Mouse (Mus musculus) neural tube, embryonic 13.5 days (tissue): ENCODE measurements at regions not wholly inside any gene's neighbourhood (a gene's known extent, or its start where the extent isn't known, plus 50 kb on each side); places are given as distances from the start of the nearest gene placed in this dataset.
"Not testable (repeated sequence)": the region's sequence is repeated elsewhere in the genome, so short reads cannot be mapped to it uniquely, and the experiment has no call there.

Experiments used
- ATAC-seq: fragments of 200-750 bp; cut with Nextera tagmentation; 2 replicates; pipeline ENCODE4 v1.8.0; 2017; ENCODE audit warnings: low read depth, mild to moderate bottlenecking, moderate TSS enrichment, moderate library complexity
- H3K27ac ChIP-seq: fragments of 300-500 bp; sonication (generic); replicated peaks from 2 replicates; pipeline ENCODE4 v1.5.1; 2015; ENCODE audit warnings: moderate library complexity, mild to moderate bottlenecking, inconsistent platforms
- H3K27me3 ChIP-seq: fragments of 300-500 bp; sonication (generic); 2 replicates; pipeline ENCODE4 v1.6.1; 2015; ENCODE audit warnings: mild to moderate bottlenecking, inconsistent platforms
- H3K36me3 ChIP-seq: fragments of 300-500 bp; sonication (generic); 2 replicates; pipeline ENCODE4 v1.6.1; 2015; ENCODE audit warnings: mild to moderate bottlenecking, inconsistent platforms
- H3K4me1 ChIP-seq: fragments of 300-500 bp; sonication (generic); replicated peaks from 2 replicates; pipeline ENCODE4 v1.6.1; 2015; ENCODE audit warnings: inconsistent platforms
- H3K4me2 ChIP-seq: fragments of 300-500 bp; sonication (generic); 2 replicates; pipeline ENCODE4 v1.6.1; 2015; ENCODE audit warnings: inconsistent platforms, mild to moderate bottlenecking, moderate library complexity
- H3K4me3 ChIP-seq: fragments of 300-500 bp; sonication (generic); 2 replicates; pipeline ENCODE4 v1.5.1; 2015; ENCODE audit warnings: mild to moderate bottlenecking, inconsistent platforms
- H3K9ac ChIP-seq: fragments of 300-500 bp; sonication (generic); 2 replicates; pipeline ENCODE4 v1.6.1; 2015; ENCODE audit warnings: moderate library complexity, mild to moderate bottlenecking, inconsistent platforms
- H3K9me3 ChIP-seq: fragments of 300-500 bp; sonication (generic); 2 replicates; pipeline ENCODE4 v1.6.1; 2016; ENCODE audit warnings: inconsistent platforms
- WGBS: fragments of 180-500 bp; shearing (Covaris S2); methylation state at CpG from one replicate; pipeline ENCODE4 v1.1.7; 2015; 5-methylcytosine and 5-hydroxymethylcytosine counted together

DNA sequence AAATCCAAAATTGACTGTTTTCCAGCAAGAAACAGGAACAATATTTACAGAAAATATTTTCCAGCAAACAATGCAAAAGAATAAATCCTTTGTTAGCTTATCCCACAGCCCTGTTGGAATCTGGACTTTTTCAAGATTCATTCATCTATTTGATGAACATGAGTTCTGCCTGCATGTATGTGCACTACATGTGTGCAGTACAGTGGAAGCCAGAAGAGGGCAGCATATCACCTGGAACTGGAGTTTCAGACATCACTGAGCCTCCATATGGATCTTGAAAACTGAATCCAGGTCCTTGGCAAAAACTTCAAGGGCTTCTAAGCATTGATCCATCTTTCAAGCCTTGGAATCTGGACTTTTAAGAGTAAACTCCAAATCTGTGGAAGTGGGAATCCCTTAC lies 286.9 kb upstream of the Irx1 start:
- no peak for ATAC-seq
- H3K4me1 ChIP-seq = no peaks in the 10 kb centered on the region
- H3K4me2 ChIP-seq = no peak overlapping the region
- H3K4me3 ChIP-seq = no peak overlapping the region
- H3K36me3 ChIP-seq = no peaks in the 10 kb centered on the region
- H3K9me3 ChIP-seq = no peaks in the 10 kb centered on the region
- H3K27ac ChIP-seq = no peak overlapping the region
- no peak overlapping the region for H3K9ac ChIP-seq
- no peaks in the 10 kb centered on the region; the same call in 1 of the 2 replicates for H3K27me3 ChIP-seq

DNA sequence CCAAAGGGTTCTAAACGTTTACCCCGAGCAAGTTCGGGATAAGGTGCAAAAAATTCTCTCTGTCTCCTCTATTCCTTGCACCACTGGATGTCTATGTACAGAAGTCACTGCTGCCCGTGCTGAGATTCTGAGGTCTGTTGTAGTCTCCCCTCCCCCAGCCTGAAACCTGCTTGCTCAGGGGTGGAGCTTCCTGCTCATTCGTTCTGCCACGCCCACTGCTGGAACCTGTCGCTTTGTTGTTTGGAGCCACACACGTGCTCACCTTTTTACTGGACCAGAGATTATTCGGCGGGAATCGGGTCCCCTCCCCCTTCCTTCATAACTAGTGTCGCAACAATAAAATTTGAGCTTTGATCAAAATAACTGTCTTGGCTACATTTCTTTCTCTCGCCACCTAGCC lies 289.7 kb upstream of the Irx1 start:
- H3K36me3 ChIP-seq, H3K9me3 ChIP-seq, H3K27me3 ChIP-seq, H3K4me3 ChIP-seq, H3K9ac ChIP-seq, H3K27ac ChIP-seq, H3K4me1 ChIP-seq, H3K4me2 ChIP-seq, ATAC-seq: not testable (repeated sequence)
- WGBS = 58% methylated on average over 13 of the region's 13 CpGs

DNA sequence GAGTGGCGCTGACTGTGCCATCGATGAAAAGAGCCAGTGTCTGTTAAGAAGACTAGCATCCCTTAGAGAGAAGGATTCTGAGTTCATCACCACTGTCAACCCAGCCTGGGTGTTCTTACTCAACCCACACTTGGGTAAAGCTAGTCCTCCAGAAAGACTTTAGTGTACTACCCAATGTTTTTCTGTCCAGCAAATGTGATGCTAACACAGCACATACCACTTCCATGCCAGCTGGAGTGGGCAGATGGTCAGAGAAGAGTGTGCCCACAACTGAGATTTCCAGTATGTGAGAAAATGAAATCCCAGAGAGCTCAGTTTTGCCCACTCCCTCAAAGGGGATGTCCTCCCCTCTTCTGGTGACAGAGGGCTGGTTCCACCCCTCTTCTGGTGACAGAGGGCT lies 295.3 kb upstream of the Irx1 start:
- no peak overlapping the region for H3K9ac ChIP-seq
- peaks cover 13% of the 10 kb centered on the region for H3K27me3 ChIP-seq
- no peaks in the 10 kb centered on the region for H3K4me1 ChIP-seq
- no peak overlapping the region for H3K4me2 ChIP-seq
- whole genome bisulfite sequencing = 92% methylated on average over 2 of the region's 2 CpGs
- H3K27ac ChIP-seq = no peak overlapping the region
- H3K4me3 ChIP-seq = no peak overlapping the region
- no peaks in the 10 kb centered on the region for H3K36me3 ChIP-seq
- ATAC-seq = no peak
- H3K9me3 ChIP-seq = no peaks in the 10 kb centered on the region

DNA sequence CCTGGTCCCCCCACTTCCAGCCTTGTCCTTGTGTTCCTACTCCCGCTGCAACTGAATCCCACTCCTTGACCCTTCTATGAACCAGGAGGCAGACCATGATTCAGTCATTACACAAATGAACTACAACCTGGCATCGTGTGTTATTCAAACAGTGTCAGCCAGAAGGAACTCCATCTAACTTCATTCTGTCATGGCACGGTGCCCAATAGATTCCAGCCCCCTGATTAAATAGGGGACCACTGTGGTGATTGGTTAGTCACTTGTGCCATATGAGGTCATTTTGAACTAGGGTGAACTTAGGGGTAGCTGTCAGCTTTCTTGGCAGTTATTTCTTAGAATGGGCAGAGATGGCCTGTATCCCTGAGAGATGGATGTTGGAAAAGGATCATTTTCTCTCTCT lies 300.9 kb upstream of the Irx1 start:
- Histone ChIP-seq H3K9me3 (no peaks in the 10 kb centered on the region), H3K4me3 (no peak overlapping the region), H3K27ac (no peak overlapping the region), H3K4me1 (peaks cover 24% of the 10 kb centered on the region), H3K36me3 (no peaks in the 10 kb centered on the region), H3K4me2 (no peak overlapping the region), H3K27me3 (peaks cover 24% of the 10 kb centered on the region), H3K9ac (no peak overlapping the region)
- 46% methylated on average over 3 of the region's 3 CpGs for WGBS
- ATAC-seq = no peak

DNA sequence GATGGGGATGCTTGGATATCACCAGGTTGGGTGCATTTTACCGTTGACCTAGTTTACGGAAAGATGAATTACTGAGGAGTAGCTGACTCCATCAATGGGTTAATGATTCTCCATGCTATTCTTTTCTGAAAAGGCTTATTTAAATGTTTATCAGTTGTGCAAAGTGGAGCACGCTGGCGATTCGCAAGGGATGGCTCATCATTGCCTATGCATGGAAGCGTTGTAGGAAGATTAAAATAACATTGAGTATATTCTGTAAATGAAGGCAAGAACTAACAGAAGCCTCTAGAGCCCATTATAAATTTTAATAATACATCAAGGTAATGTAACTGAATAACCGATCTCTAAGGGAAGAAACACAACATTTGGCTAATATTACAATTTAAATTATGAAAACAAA lies 301.6 kb upstream of the Irx1 start:
- Histone ChIP-seq H3K9ac (no peak overlapping the region), H3K9me3 (no peaks in the 10 kb centered on the region), H3K4me3 (no peak overlapping the region), H3K27me3 (peaks cover 27% of the 10 kb centered on the region), H3K4me2 (no peak overlapping the region), H3K27ac (no peak overlapping the region), H3K36me3 (no peaks in the 10 kb centered on the region), H3K4me1 (peaks cover 24% of the 10 kb centered on the region)
- ATAC-seq = no peak
- 47% methylated on average over 7 of the region's 7 CpGs for WGBS

DNA sequence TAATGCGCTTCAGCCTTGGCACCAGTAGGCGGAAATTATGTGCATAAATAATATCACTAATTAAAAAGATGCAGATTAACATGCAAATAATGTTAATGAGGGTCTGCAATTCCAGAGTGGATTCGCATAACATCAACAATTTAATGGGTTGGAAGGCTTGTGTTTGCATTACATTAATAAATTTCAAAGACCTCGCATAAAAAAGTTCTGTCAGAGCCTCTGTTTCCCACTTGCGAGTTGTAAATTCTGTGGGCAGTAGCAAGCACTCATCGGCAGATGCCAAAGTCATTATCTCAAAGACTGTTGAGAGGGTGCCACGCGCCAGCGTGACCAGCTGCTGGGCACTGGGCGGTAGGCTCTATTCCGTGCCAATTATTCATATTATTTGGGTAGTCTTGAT lies 302.1 kb upstream of the Irx1 start:
- H3K9ac ChIP-seq = no peak overlapping the region
- H3K27ac ChIP-seq = no peak overlapping the region
- H3K9me3 ChIP-seq = no peaks in the 10 kb centered on the region
- WGBS = 36% methylated on average over 11 of the region's 11 CpGs
- peaks cover 24% of the 10 kb centered on the region for H3K4me1 ChIP-seq
- H3K36me3 ChIP-seq = no peaks in the 10 kb centered on the region
- no peak overlapping the region for H3K4me3 ChIP-seq
- peaks cover 27% of the 10 kb centered on the region for H3K27me3 ChIP-seq
- no peak overlapping the region for H3K4me2 ChIP-seq
- ATAC-seq = peak; percentile 78; the same call in 1 of the 2 replicates

DNA sequence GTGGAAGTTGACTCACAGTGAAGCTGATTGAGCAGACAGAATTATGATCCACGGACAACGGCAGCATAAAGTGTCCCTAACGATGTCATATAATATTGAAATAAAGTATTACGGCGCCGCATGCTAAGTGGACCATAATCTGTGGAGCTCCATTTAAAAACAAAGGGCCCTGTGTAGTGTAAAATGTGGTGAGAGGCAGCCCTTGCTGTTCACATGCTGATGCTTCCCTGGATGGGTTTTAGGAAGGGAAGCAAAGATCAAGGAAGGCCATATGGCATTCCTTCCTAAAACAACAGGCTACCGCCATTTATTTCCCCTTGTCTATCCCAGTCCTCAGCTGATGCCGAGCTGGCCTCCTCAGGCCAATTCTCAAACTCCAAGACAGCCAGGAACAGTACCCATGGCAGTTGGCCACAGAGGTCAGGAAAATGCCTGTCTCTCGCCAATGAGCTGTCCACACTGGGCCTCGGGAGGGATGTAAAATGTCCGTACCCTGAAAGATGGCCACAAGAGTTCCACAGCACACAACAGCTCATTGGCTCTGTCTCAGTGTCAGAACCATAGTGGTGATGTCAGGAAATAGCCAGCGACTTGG lies 302.7 kb upstream of the Irx1 start:
- Histone ChIP-seq H3K9me3 (no peaks in the 10 kb centered on the region), H3K36me3 (no peaks in the 10 kb centered on the region), H3K9ac (no peak overlapping the region), H3K27ac (no peak overlapping the region), H3K27me3 (peaks cover 27% of the 10 kb centered on the region), H3K4me2 (no peak overlapping the region), H3K4me3 (no peak overlapping the region), H3K4me1 (peaks cover 24% of the 10 kb centered on the region)
- ATAC-seq = 0 out of 2 replicates have a peak, but pooled peaks have one; percentile 25
- WGBS = 58% methylated on average over 12 of the region's 12 CpGs

DNA sequence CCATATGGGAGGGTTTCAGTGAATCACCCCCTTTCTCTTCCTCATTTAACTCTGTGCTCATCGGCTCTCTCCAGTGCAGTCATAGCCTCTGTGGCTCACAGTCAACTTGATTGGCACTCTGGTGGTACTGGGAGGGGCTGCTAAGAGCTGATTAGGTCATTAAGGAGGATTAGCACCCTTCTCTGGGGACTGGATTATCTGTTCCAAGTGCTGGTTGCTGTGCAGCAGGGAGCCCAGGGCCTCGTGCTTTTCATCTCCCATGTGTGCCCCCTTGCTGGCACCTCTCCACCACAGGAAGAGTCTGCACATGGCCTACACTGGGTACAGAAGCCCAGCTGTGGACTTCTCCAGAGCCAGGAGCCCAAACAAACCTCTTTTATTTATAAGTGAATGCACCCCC lies 316.8 kb upstream of the Irx1 start:
- no peak overlapping the region for H3K4me2 ChIP-seq
- no peak overlapping the region for H3K9ac ChIP-seq
- no peaks in the 10 kb centered on the region for H3K4me1 ChIP-seq
- H3K27me3 ChIP-seq = peaks cover 27% of the 10 kb centered on the region
- no peak for ATAC-seq
- 0 out of 2 replicates have a peak, but pooled peaks cover 3% of the 10 kb centered on the region for H3K9me3 ChIP-seq
- H3K27ac ChIP-seq = no peak overlapping the region
- no peaks in the 10 kb centered on the region for H3K36me3 ChIP-seq
- WGBS = 36% methylated on average over 2 of the region's 2 CpGs
- H3K4me3 ChIP-seq = no peak overlapping the region

DNA sequence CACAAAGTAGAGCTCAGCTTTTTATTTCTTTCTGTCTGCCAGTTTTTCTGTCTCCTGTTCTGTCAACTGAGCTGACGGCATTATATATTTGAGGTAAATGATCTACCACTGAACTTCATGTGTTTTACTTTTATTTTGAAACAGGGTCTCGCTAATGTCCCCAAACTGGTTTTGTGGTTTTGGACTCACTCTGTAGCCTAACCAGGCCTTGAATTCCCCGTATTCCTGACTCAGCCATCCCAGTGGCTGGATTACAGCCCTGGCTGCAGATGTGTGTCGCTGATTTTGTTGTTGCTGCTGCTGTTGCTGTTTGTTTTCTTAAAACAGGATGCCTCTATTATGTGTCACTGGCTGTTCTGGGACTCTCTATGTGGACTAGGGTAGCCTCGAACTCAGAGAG lies 317.3 kb upstream of the Irx1 start:
- peaks cover 32% of the 10 kb centered on the region for H3K27me3 ChIP-seq
- ATAC-seq = no peak
- H3K27ac ChIP-seq = no peak overlapping the region
- H3K36me3 ChIP-seq = no peaks in the 10 kb centered on the region
- H3K4me2 ChIP-seq = no peak overlapping the region
- no peaks in the 10 kb centered on the region for H3K4me1 ChIP-seq
- no peak overlapping the region for H3K9ac ChIP-seq
- H3K4me3 ChIP-seq = no peak overlapping the region
- 0 out of 2 replicates have a peak, but pooled peaks cover 3% of the 10 kb centered on the region for H3K9me3 ChIP-seq
- WGBS = 92% methylated on average over 5 of the region's 5 CpGs

DNA sequence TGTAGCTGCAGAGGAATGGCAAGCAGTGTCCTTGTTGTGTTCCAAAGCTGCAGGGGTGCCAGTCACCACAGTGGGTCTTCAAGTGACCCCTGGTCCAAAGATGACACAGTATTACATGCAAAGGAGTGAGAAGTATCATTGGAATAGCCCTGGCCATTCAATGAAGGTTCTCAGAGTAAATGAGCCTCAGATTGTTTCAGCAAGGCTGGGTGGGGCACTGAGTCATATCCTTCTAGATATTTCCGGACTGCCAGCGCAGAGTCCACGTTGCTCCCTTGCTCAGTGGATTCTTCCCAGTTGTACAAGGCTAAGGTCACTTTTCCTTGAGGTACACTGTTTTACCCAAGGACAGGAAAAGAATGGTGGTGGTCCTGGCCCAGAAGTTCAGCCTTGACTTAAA lies 319.2 kb upstream of the Irx1 start:
- Histone ChIP-seq H3K4me1 (peaks cover 3% of the 10 kb centered on the region; the same call in 1 of the 2 replicates), H3K36me3 (no peaks in the 10 kb centered on the region), H3K9ac (no peak overlapping the region), H3K27ac (no peak overlapping the region), H3K4me3 (no peak overlapping the region), H3K9me3 (0 out of 2 replicates have a peak, but pooled peaks cover 1% of the 10 kb centered on the region), H3K4me2 (no peak overlapping the region), H3K27me3 (peaks cover 49% of the 10 kb centered on the region)
- ATAC-seq = no peak
- WGBS = 92% methylated on average over 3 of the region's 3 CpGs

DNA sequence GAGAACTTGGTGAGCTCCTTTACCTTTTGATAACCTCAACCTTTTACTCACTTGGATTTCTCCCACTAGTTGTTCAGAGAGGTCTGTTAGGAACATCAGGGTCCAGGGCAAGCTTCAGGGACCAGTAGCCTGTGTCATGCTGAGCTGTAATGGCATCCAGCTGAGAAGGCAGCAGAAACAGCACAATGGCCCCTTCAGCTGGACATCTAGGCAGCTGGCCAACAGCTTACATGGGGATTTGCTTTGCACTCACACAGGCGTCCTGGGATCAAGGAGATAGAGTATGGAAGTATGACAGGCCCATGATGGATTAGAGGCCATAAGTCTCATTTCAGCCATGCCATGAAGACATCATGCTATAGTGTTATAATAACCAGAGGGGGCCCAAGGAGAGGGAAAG lies 320.2 kb upstream of the Irx1 start:
- H3K9ac ChIP-seq = no peak overlapping the region

DNA sequence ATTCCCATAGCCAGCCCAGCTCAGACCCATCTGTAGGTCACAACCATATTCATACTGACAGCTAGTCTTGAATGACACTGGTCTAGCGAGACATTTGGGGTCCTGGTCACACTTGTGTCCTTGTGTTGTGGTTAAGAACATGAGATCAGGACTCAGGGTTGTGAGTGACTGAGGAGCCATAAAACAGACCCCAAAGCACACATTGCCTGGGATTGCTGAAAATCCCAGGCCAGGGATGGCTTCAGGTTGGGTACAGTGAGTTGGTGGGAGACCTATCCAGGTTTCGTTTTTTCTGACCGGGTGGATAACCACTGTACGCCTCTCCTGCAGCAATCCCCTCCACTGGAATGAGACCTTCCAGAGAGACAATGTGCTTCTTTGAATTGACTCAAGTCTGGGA lies 322.8 kb upstream of the Irx1 start:
- H3K27me3 ChIP-seq = peaks cover 77% of the 10 kb centered on the region
- H3K9me3 ChIP-seq = no peaks in the 10 kb centered on the region
- no peak overlapping the region for H3K4me2 ChIP-seq
- 97% methylated on average over 4 of the region's 4 CpGs for WGBS
- H3K27ac ChIP-seq = no peak overlapping the region
- no peaks in the 10 kb centered on the region for H3K36me3 ChIP-seq
- no peak for ATAC-seq
- H3K9ac ChIP-seq = no peak overlapping the region
- H3K4me3 ChIP-seq = no peak overlapping the region
- peaks cover 29% of the 10 kb centered on the region for H3K4me1 ChIP-seq

More for the DNA sequence above, 320.2 kb upstream of the Irx1 start:
- WGBS = 50% methylated on average over 1 of the region's 1 CpGs
- Histone ChIP-seq H3K27ac (no peak overlapping the region), H3K27me3 (peaks cover 53% of the 10 kb centered on the region), H3K4me2 (no peak overlapping the region), H3K4me1 (peaks cover 11% of the 10 kb centered on the region), H3K9me3 (no peaks in the 10 kb centered on the region), H3K4me3 (no peak overlapping the region), H3K36me3 (no peaks in the 10 kb centered on the region)
- ATAC-seq = no peak

DNA sequence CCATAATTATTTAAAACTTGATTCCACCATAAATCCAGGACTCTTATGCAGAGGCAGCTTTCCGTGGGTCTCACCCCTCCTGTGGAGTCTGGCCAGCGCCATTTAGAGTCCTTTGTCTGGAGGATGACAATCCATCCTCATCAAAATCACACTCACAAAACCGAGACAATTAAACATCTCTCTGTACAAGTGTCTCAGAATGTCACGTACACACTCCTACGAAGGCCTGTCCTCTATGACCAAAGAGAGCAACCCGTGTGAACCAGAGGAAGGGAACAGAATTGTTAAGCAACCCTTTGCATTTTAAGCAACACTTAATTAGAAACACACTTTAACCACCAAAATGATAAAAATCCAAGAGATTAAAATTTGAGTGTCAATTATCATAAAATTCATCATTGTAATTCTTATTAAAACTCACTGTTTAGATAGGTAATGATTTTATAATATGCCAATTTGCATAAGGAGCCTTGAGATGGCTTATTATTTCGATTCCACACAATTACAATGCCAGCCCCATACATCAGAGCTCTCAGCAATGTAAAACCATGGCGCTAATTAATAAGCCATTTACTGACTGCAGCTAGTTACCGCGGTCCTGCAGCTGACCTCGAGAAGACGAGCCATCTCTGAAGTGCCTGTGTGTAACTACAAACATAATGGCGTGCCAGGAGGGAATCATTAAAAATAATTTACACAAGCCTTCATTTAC lies 325.0 kb upstream of the Irx1 start:
- Histone ChIP-seq H3K9ac (no peak overlapping the region), H3K4me3 (no peak overlapping the region), H3K4me2 (peak overlapping the region; percentile 15; the same call in 1 of the 2 replicates), H3K4me1 (peaks cover 48% of the 10 kb centered on the region), H3K9me3 (no peaks in the 10 kb centered on the region), H3K27me3 (peaks cover 77% of the 10 kb centered on the region), H3K36me3 (no peaks in the 10 kb centered on the region), H3K27ac (no peak overlapping the region)
- peak; percentile 62 for ATAC-seq
- WGBS = 9% methylated on average over 13 of the region's 13 CpGs
